Mouse (Mus musculus): ENCODE data around the gene Klhl12. TPM values are rescaled to one million over a fixed set of nuclear protein-coding genes. Genes with fewer than 3 reads are reported as not detected.

Klhl12 gene
- polyA plus RNA-seq, 1 experiment from 2014 or later = 24.7 TPM

GRCm38 (mm10) chr1:134495991-134496390, 40.7 kb downstream of the Klhl12 start:
- Histone ChIP-seq H3K27me3 (replicated peaks; ENCODE audit: control insufficient read depth, insufficient read depth, low read length) (no peaks in the 10 kb centered on the region), H3K36me3 (ENCODE audit: control insufficient read depth, insufficient read depth, low read length) (0 out of 2 replicates have a peak, but pooled peaks cover 3% of the 10 kb centered on the region), H3K9me3 (ENCODE audit: control insufficient read depth, low read length) (no peaks in the 10 kb centered on the region), H3K4me2 (ENCODE audit: low read depth, low read length) (peak overlapping the region; percentile 60), H3K27ac (replicated peaks; ENCODE audit: low read depth, low read length) (no peak overlapping the region), H3K4me3 (ENCODE audit: low read depth, low read length) (peak overlapping the region; percentile 66), H3K9ac (ENCODE audit: low read depth, low read length) (no peak overlapping the region; the same call in 1 of the 2 replicates), H3K4me1 (ENCODE audit: control insufficient read depth, insufficient read depth, low read length) (no peaks in the 10 kb centered on the region)
- 70% methylated on average over 10 of the region's 10 CpGs for WGBS
- DNase-seq (ENCODE audit: low spot score) (no peak), ATAC-seq (ENCODE audit: low read depth) (no peak)

GRCm38 (mm10) chr1:134500916-134501315, 45.6 kb downstream of the Klhl12 start:
- H3K27me3 ChIP-seq (replicated peaks; ENCODE audit: control insufficient read depth, insufficient read depth, low read length) = no peaks in the 10 kb centered on the region
- DNase-seq (ENCODE audit: low spot score) (no peak), ATAC-seq (ENCODE audit: low read depth) (no peak)
- H3K36me3 ChIP-seq (ENCODE audit: control insufficient read depth, insufficient read depth, low read length) = peaks cover 16% of the 10 kb centered on the region
- no peak overlapping the region for H3K9ac ChIP-seq (ENCODE audit: low read depth, low read length)
- no peaks in the 10 kb centered on the region for H3K4me1 ChIP-seq (ENCODE audit: control insufficient read depth, insufficient read depth, low read length)
- H3K9me3 ChIP-seq (ENCODE audit: control insufficient read depth, low read length) = no peaks in the 10 kb centered on the region
- no peak overlapping the region for H3K4me2 ChIP-seq (ENCODE audit: low read depth, low read length)
- H3K4me3 ChIP-seq (ENCODE audit: low read depth, low read length) = no peak overlapping the region
- 87% methylated on average over 1 of the region's 1 CpGs for WGBS
- H3K27ac ChIP-seq (replicated peaks; ENCODE audit: low read depth, low read length) = no peak overlapping the region

GRCm38 (mm10) chr1:134506201-134506600, 50.9 kb downstream of the Klhl12 start:
- H3K36me3 ChIP-seq (ENCODE audit: control insufficient read depth, insufficient read depth, low read length) = peaks cover 43% of the 10 kb centered on the region
- ATAC-seq (ENCODE audit: low read depth) = no peak
- no peaks in the 10 kb centered on the region for H3K27me3 ChIP-seq (replicated peaks; ENCODE audit: control insufficient read depth, insufficient read depth, low read length)
- no peak overlapping the region for H3K9ac ChIP-seq (ENCODE audit: low read depth, low read length)
- H3K9me3 ChIP-seq (ENCODE audit: control insufficient read depth, low read length) = no peaks in the 10 kb centered on the region
- WGBS = 96% methylated on average over 8 of the region's 8 CpGs
- no peak overlapping the region for H3K27ac ChIP-seq (replicated peaks; ENCODE audit: low read depth, low read length)
- no peak overlapping the region for H3K4me2 ChIP-seq (ENCODE audit: low read depth, low read length)
- DNase-seq (ENCODE audit: low spot score) = no peak
- no peaks in the 10 kb centered on the region for H3K4me1 ChIP-seq (ENCODE audit: control insufficient read depth, insufficient read depth, low read length)
- no peak overlapping the region for H3K4me3 ChIP-seq (ENCODE audit: low read depth, low read length)

GRCm38 (mm10) chr1:134510018-134510417, 54.7 kb downstream of the Klhl12 start:
- 41% methylated on average over 7 of the region's 7 CpGs for WGBS
- peaks cover 34% of the 10 kb centered on the region for H3K36me3 ChIP-seq (ENCODE audit: control insufficient read depth, insufficient read depth, low read length)
- DNase-seq (ENCODE audit: low spot score) (no peak), ATAC-seq (ENCODE audit: low read depth) (no peak)
- H3K4me2 ChIP-seq (ENCODE audit: low read depth, low read length) = no peak overlapping the region
- no peaks in the 10 kb centered on the region for H3K9me3 ChIP-seq (ENCODE audit: control insufficient read depth, low read length)
- H3K27ac ChIP-seq (replicated peaks; ENCODE audit: low read depth, low read length) = no peak overlapping the region
- H3K27me3 ChIP-seq (replicated peaks; ENCODE audit: control insufficient read depth, insufficient read depth, low read length) = peaks cover 18% of the 10 kb centered on the region
- no peak overlapping the region for H3K4me3 ChIP-seq (ENCODE audit: low read depth, low read length)
- peaks cover 10% of the 10 kb centered on the region for H3K4me1 ChIP-seq (ENCODE audit: control insufficient read depth, insufficient read depth, low read length)
- H3K9ac ChIP-seq (ENCODE audit: low read depth, low read length) = no peak overlapping the region

- ATAC-seq (ENCODE audit: low read depth) = no peak
- 43% methylated on average over 4 of the region's 4 CpGs for WGBS
- Histone ChIP-seq H3K27ac (replicated peaks; ENCODE audit: low read depth, low read length) (no peak overlapping the region), H3K36me3 (ENCODE audit: control insufficient read depth, insufficient read depth, low read length) (peaks cover 19% of the 10 kb centered on the region), H3K9ac (ENCODE audit: low read depth, low read length) (no peak overlapping the region), H3K4me3 (ENCODE audit: low read depth, low read length) (no peak overlapping the region), H3K4me2 (ENCODE audit: low read depth, low read length) (0 out of 2 replicates have a peak overlapping the region, but pooled peaks have one; percentile 70), H3K9me3 (ENCODE audit: control insufficient read depth, low read length) (no peaks in the 10 kb centered on the region), H3K27me3 (replicated peaks; ENCODE audit: control insufficient read depth, insufficient read depth, low read length) (peaks cover 18% of the 10 kb centered on the region), H3K4me1 (ENCODE audit: control insufficient read depth, insufficient read depth, low read length) (peaks cover 21% of the 10 kb centered on the region)
- DNase-seq (ENCODE audit: low spot score) = no peak
Measured at GRCm38 (mm10) chr1:134512183-134512582, 56.9 kb downstream of the Klhl12 start.

GRCm38 (mm10) chr1:134512584-134512983, 57.3 kb downstream of the Klhl12 start:
- H3K36me3 ChIP-seq (ENCODE audit: control insufficient read depth, insufficient read depth, low read length) = peaks cover 15% of the 10 kb centered on the region
- peak overlapping the region; percentile 70; the same call in 1 of the 2 replicates for H3K4me2 ChIP-seq (ENCODE audit: low read depth, low read length)
- peaks cover 18% of the 10 kb centered on the region for H3K27me3 ChIP-seq (replicated peaks; ENCODE audit: control insufficient read depth, insufficient read depth, low read length)
- 48% methylated on average over 6 of the region's 6 CpGs for whole genome bisulfite sequencing
- H3K9me3 ChIP-seq (ENCODE audit: control insufficient read depth, low read length) = no peaks in the 10 kb centered on the region
- DNase-seq (ENCODE audit: low spot score) (no peak), ATAC-seq (ENCODE audit: low read depth) (no peak)
- peaks cover 21% of the 10 kb centered on the region for H3K4me1 ChIP-seq (ENCODE audit: control insufficient read depth, insufficient read depth, low read length)
- no peak overlapping the region; the same call in 1 of the 2 replicates for H3K4me3 ChIP-seq (ENCODE audit: low read depth, low read length)
- H3K27ac ChIP-seq (replicated peaks; ENCODE audit: low read depth, low read length) = no peak overlapping the region
- H3K9ac ChIP-seq (ENCODE audit: low read depth, low read length) = no peak overlapping the region

- DNase-seq (ENCODE audit: low spot score) (peak; percentile 80), ATAC-seq (ENCODE audit: low read depth) (peak; percentile 62)
- H3K9ac ChIP-seq (ENCODE audit: low read depth, low read length) = peak overlapping the region; percentile 36
- peaks cover 18% of the 10 kb centered on the region for H3K27me3 ChIP-seq (replicated peaks; ENCODE audit: control insufficient read depth, insufficient read depth, low read length)
- no peaks in the 10 kb centered on the region for H3K9me3 ChIP-seq (ENCODE audit: control insufficient read depth, low read length)
- no peak overlapping the region for H3K27ac ChIP-seq (replicated peaks; ENCODE audit: low read depth, low read length)
- WGBS = 3% methylated on average over 23 of the region's 38 CpGs
- peak overlapping the region; percentile 70 for H3K4me2 ChIP-seq (ENCODE audit: low read depth, low read length)
- peaks cover 21% of the 10 kb centered on the region for H3K4me1 ChIP-seq (ENCODE audit: control insufficient read depth, insufficient read depth, low read length)
- H3K36me3 ChIP-seq (ENCODE audit: control insufficient read depth, insufficient read depth, low read length) = peaks cover 7% of the 10 kb centered on the region; the same call in 1 of the 2 replicates
- H3K4me3 ChIP-seq (ENCODE audit: low read depth, low read length) = peak overlapping the region; percentile 41
Measured at GRCm38 (mm10) chr1:134513312-134513860, 58.1 kb downstream of the Klhl12 start.

- Histone ChIP-seq H3K27me3 (replicated peaks; ENCODE audit: control insufficient read depth, insufficient read depth, low read length) (peaks cover 18% of the 10 kb centered on the region), H3K4me1 (ENCODE audit: control insufficient read depth, insufficient read depth, low read length) (peaks cover 21% of the 10 kb centered on the region), H3K4me2 (ENCODE audit: low read depth, low read length) (peak overlapping the region; percentile 70), H3K9me3 (ENCODE audit: control insufficient read depth, low read length) (no peaks in the 10 kb centered on the region), H3K36me3 (ENCODE audit: control insufficient read depth, insufficient read depth, low read length) (0 out of 2 replicates have a peak, but pooled peaks cover 5% of the 10 kb centered on the region), H3K9ac (ENCODE audit: low read depth, low read length) (peak overlapping the region; percentile 36), H3K27ac (replicated peaks; ENCODE audit: low read depth, low read length) (no peak overlapping the region), H3K4me3 (ENCODE audit: low read depth, low read length) (peak overlapping the region; percentile 41)
- ATAC-seq (ENCODE audit: low read depth) (no peak), DNase-seq (ENCODE audit: low spot score) (peak; percentile 52)
- 36% methylated on average over 16 of the region's 16 CpGs for WGBS
Measured at GRCm38 (mm10) chr1:134513876-134514590, 58.7 kb downstream of the Klhl12 start.
